Mouse (Mus musculus): Measurements from ENCODE around the gene Skap1. TPM values are rescaled to one million over a fixed set of nuclear protein-coding genes. Genes with fewer than 3 reads are reported as not detected.
A peak's percentile ranks its signal among the peaks of the same experiment; 100 is the strongest.

The Skap1 gene
- total and polyA plus RNA-seq, 3 experiments = not detected

GRCm38 (mm10) chr11:96560229-96560628 lies 95.8 kb downstream of the Skap1 start:
- TF ChIP-seq ETS1 (IDR thresholded peaks at IDR 0.05; ENCODE audit: low read depth, low read length) (no peak), NELFE (IDR thresholded peaks at IDR 0.05; ENCODE audit: low read depth, low read length) (no peak), ZMIZ1 (IDR thresholded peaks at IDR 0.05; ENCODE audit: low read depth, low read length) (no peak), CHD1 (IDR thresholded peaks at IDR 0.05; ENCODE audit: low read depth, low read length) (no peak)
- Histone ChIP-seq H3K4me1 (ENCODE audit: control insufficient read depth in 1 of 2, insufficient read depth in 2 of 2, low read length in 2 of 2) (no peaks in the 10 kb centered on the region), H3K27me3 (ENCODE audit: control insufficient read depth in 1 of 2, insufficient read depth in 2 of 2, low read length in 2 of 2) (peaks cover 9 to 22% of the 10 kb centered on the region in 2 experiments), H3K36me3 (ENCODE audit: control insufficient read depth in 1 of 2, insufficient read depth in 2 of 2, low read length in 2 of 2) (no peaks in the 10 kb centered on the region), H3K79me2 (ENCODE audit: control insufficient read depth, insufficient read depth, low read length, poor library complexity) (no peaks in the 10 kb centered on the region), H3K4me3 (ENCODE audit: control insufficient read depth in 1 of 2, insufficient read depth in 1 of 2, low read depth in 2 of 2, low read length in 2 of 2) (no peak overlapping the region), H3K27ac (ENCODE audit: control insufficient read depth, low read depth, low read length) (no peak overlapping the region), H3K9me3 (replicated peaks; ENCODE audit: insufficient read depth, low read length) (no peaks in the 10 kb centered on the region), H3K9ac (ENCODE audit: control insufficient read depth, low read depth, low read length, poor library complexity, severe bottlenecking) (no peak overlapping the region)
- DNase-seq (ENCODE audit: low read depth, low spot score) = no peak

GRCm38 (mm10) chr11:96564088-96564487 lies 99.7 kb downstream of the Skap1 start:
- no peak overlapping the region for H3K27ac ChIP-seq (ENCODE audit: control insufficient read depth, low read depth, low read length)
- H3K9me3 ChIP-seq (replicated peaks; ENCODE audit: insufficient read depth, low read length) = no peaks in the 10 kb centered on the region
- no peaks in the 10 kb centered on the region for H3K36me3 ChIP-seq (ENCODE audit: control insufficient read depth in 1 of 2, insufficient read depth in 2 of 2, low read length in 2 of 2)
- H3K27me3 ChIP-seq (ENCODE audit: control insufficient read depth in 1 of 2, insufficient read depth in 2 of 2, low read length in 2 of 2) = peaks cover 5 to 12% of the 10 kb centered on the region in 2 experiments
- no peak overlapping the region for H3K4me3 ChIP-seq (ENCODE audit: control insufficient read depth in 1 of 2, insufficient read depth in 1 of 2, low read depth in 2 of 2, low read length in 2 of 2)
- no peak for TF ChIP-seq E2F4 (IDR thresholded peaks at IDR 0.05; ENCODE audit: borderline replicate concordance, low read depth, low read length)
- TF ChIP-seq GATA1 (IDR thresholded peaks at IDR 0.05; ENCODE audit: low read depth, low read length) = no peak
- no peak for TF ChIP-seq GABPA (IDR thresholded peaks at IDR 0.05; ENCODE audit: low read depth, low read length)
- TF ChIP-seq EP300 (IDR thresholded peaks at IDR 0.05; ENCODE audit: low read depth in 1 of 2, low read length in 2 of 2) = no peak
- TF ChIP-seq CHD2 (IDR thresholded peaks at IDR 0.05; ENCODE audit: low read length) = no peak
- TF ChIP-seq ETS1 (IDR thresholded peaks at IDR 0.05; ENCODE audit: low read depth, low read length) = no peak
- peak; percentile 42 to 56 (median 46) for TF ChIP-seq CTCF (IDR thresholded peaks at IDR 0.05 in 2 of 3, conservative IDR thresholded peaks at IDR 0.05 in 1 of 3; ENCODE audit: control insufficient read depth in 1 of 3, insufficient read depth in 1 of 3, low read depth in 2 of 3, low read length in 3 of 3, poor library complexity in 1 of 3, severe bottlenecking in 1 of 3)
- TF ChIP-seq MEF2A (IDR thresholded peaks at IDR 0.05; ENCODE audit: extremely low read depth, insufficient replicate concordance, low read depth, low read length, poor library complexity, severe bottlenecking) = no peak
- no peak for TF ChIP-seq TCF12 (IDR thresholded peaks at IDR 0.05; ENCODE audit: low read depth, low read length)
- no peak for TF ChIP-seq POLR2AphosphoS5 (IDR thresholded peaks at IDR 0.05; ENCODE audit: borderline replicate concordance, low read depth, low read length)
- peak; percentile 4 for TF ChIP-seq RAD21 (IDR thresholded peaks at IDR 0.05; ENCODE audit: low read depth, low read length)
- no peak for TF ChIP-seq NELFE (IDR thresholded peaks at IDR 0.05; ENCODE audit: low read depth, low read length)
- no peak for TF ChIP-seq ZKSCAN1 (IDR thresholded peaks at IDR 0.05; ENCODE audit: low read depth, low read length)
- no peak for TF ChIP-seq UBTF (IDR thresholded peaks at IDR 0.05; ENCODE audit: borderline replicate concordance, insufficient read depth, low read depth, low read length)
- no peak for TF ChIP-seq SIN3A (IDR thresholded peaks at IDR 0.05; ENCODE audit: low read length)
- TF ChIP-seq CHD1 (IDR thresholded peaks at IDR 0.05; ENCODE audit: low read depth, low read length) = no peak
- TF ChIP-seq TAL1 (IDR thresholded peaks at IDR 0.05; ENCODE audit: low read length) = no peak
- TF ChIP-seq SMC3 (IDR thresholded peaks at IDR 0.05; ENCODE audit: low read depth, low read length) = peak; percentile 27
- H3K79me2 ChIP-seq (ENCODE audit: control insufficient read depth, insufficient read depth, low read length, poor library complexity) = no peaks in the 10 kb centered on the region
- no peaks in the 10 kb centered on the region for H3K4me1 ChIP-seq (ENCODE audit: control insufficient read depth in 1 of 2, insufficient read depth in 2 of 2, low read length in 2 of 2)
- H3K9ac ChIP-seq (ENCODE audit: control insufficient read depth, low read depth, low read length, poor library complexity, severe bottlenecking) = no peak overlapping the region
- DNase-seq (ENCODE audit: low read depth, low spot score) = peak; percentile 41
